Mouse (Mus musculus): ENCODE measurements around the gene Tbl2.

DNA sequence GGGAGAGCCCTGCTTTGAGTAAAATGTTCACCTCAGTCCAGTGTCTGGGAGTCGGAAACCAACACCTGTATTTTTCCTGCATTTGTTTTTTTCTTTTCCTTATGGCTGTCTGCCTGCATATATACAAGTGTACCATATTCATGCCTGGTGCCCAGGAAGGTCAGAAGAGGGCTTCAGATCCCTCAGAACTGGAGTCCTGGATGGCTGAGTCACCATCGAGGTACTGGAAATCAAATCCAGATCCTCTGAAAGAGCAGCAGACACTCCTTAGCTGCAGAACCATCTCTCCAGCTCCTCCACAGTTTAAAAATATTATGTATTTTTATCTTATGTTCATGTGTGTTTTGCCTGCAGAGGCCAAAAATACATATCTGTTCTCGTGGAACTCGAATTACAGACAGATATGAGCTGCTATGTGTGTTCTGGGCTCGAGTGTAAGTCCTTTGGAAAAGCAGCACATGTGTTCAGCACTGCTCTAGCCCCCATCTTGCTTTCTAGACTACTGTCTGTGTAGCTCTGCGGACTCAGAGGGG, 22.3 kb downstream of the Tbl2 start:
- no peak for TF ChIP-seq EP300 (IDR thresholded peaks at IDR 0.05; ENCODE audit: low read depth)
- no peak for TF ChIP-seq CTCF (IDR thresholded peaks at IDR 0.05; ENCODE audit: low read depth)

All from liver, embryonic 14.5 days (tissue).